Mouse (Mus musculus): Measurements from ENCODE around the gene Epor. TPM values are rescaled to one million over a fixed set of nuclear protein-coding genes. Genes with fewer than 3 reads are reported as not detected.

The Epor gene
- polyA plus RNA-seq, 1 experiment, result 6.3 TPM

- Histone ChIP-seq H3K27me3 (ENCODE audit: control insufficient read depth, insufficient read depth, insufficient read length) (no peaks in the 10 kb centered on the region), H3K79me3 (ENCODE audit: low read depth) (no peaks in the 10 kb centered on the region), H3K79me2 (ENCODE audit: control insufficient read depth, insufficient read depth) (no peaks in the 10 kb centered on the region), H3ac (ENCODE audit: control insufficient read depth, insufficient read length, low read depth) (peak overlapping the region; percentile 46), H3K4me3 (ENCODE audit: insufficient read depth, poor library complexity, severe bottlenecking) (peak overlapping the region; percentile 30), H3K36me3 (ENCODE audit: control insufficient read depth, insufficient read depth) (no peaks in the 10 kb centered on the region)
- TF ChIP-seq MYOG (IDR thresholded peaks at IDR 0.05; ENCODE audit: control insufficient read depth, extremely low read depth, insufficient read length), result no peak
- no peak for TF ChIP-seq CTCF (IDR thresholded peaks at IDR 0.05; ENCODE audit: control insufficient read depth, insufficient read depth, insufficient read length)
- no peak for TF ChIP-seq CEBPB (IDR thresholded peaks at IDR 0.05; ENCODE audit: low read depth)
- TF ChIP-seq USF1 (IDR thresholded peaks at IDR 0.05; ENCODE audit: low read depth), result no peak
- TF ChIP-seq FOSL1 (IDR thresholded peaks at IDR 0.05; ENCODE audit: insufficient read depth, low read length, poor library complexity, severe bottlenecking), result no peak
- no peak for TF ChIP-seq MAX (IDR thresholded peaks at IDR 0.05)
- no peak for TF ChIP-seq MYOD1 (IDR thresholded peaks at IDR 0.05; ENCODE audit: control insufficient read depth, insufficient read length, low read depth)
These were observed 768 bp downstream of the Epor start for GRCm38 (mm10) chr9:21962416-21963059.

GRCm38 (mm10) chr9:21962010-21962409 lies 1.3 kb downstream of the Epor start:
- no peaks in the 10 kb centered on the region for H3K27me3 ChIP-seq (ENCODE audit: control insufficient read depth, insufficient read depth, insufficient read length)
- H3K36me3 ChIP-seq (ENCODE audit: control insufficient read depth, insufficient read depth), result no peaks in the 10 kb centered on the region
- no peaks in the 10 kb centered on the region for H3K79me2 ChIP-seq (ENCODE audit: control insufficient read depth, insufficient read depth)
- peak overlapping the region; percentile 30 for H3K4me3 ChIP-seq (ENCODE audit: insufficient read depth, poor library complexity, severe bottlenecking)
- peak overlapping the region; percentile 46 for H3ac ChIP-seq (ENCODE audit: control insufficient read depth, insufficient read length, low read depth)
- TF ChIP-seq CEBPB (IDR thresholded peaks at IDR 0.05; ENCODE audit: low read depth), result no peak
- no peak for TF ChIP-seq MYOD1 (IDR thresholded peaks at IDR 0.05; ENCODE audit: control insufficient read depth, insufficient read length, low read depth)
- no peak for TF ChIP-seq USF1 (IDR thresholded peaks at IDR 0.05; ENCODE audit: low read depth)
- no peak for TF ChIP-seq MAX (IDR thresholded peaks at IDR 0.05)
- TF ChIP-seq FOSL1 (IDR thresholded peaks at IDR 0.05; ENCODE audit: insufficient read depth, low read length, poor library complexity, severe bottlenecking), result no peak
- no peak for TF ChIP-seq MYOG (IDR thresholded peaks at IDR 0.05; ENCODE audit: control insufficient read depth, extremely low read depth, insufficient read length)
- TF ChIP-seq CTCF (IDR thresholded peaks at IDR 0.05; ENCODE audit: control insufficient read depth, insufficient read depth, insufficient read length), result no peak
- H3K79me3 ChIP-seq (ENCODE audit: low read depth), result no peaks in the 10 kb centered on the region

- H3K36me3 ChIP-seq (ENCODE audit: control insufficient read depth, insufficient read depth), result no peaks in the 10 kb centered on the region
- no peak for TF ChIP-seq CEBPB (IDR thresholded peaks at IDR 0.05; ENCODE audit: low read depth)
- TF ChIP-seq MYOD1 (IDR thresholded peaks at IDR 0.05; ENCODE audit: control insufficient read depth, insufficient read length, low read depth), result no peak
- TF ChIP-seq MAX (IDR thresholded peaks at IDR 0.05), result no peak
- no peak for TF ChIP-seq CTCF (IDR thresholded peaks at IDR 0.05; ENCODE audit: control insufficient read depth, insufficient read depth, insufficient read length)
- no peak for TF ChIP-seq FOSL1 (IDR thresholded peaks at IDR 0.05; ENCODE audit: insufficient read depth, low read length, poor library complexity, severe bottlenecking)
- TF ChIP-seq MYOG (IDR thresholded peaks at IDR 0.05; ENCODE audit: control insufficient read depth, extremely low read depth, insufficient read length), result no peak
- no peak for TF ChIP-seq USF1 (IDR thresholded peaks at IDR 0.05; ENCODE audit: low read depth)
- no peaks in the 10 kb centered on the region for H3K79me2 ChIP-seq (ENCODE audit: control insufficient read depth, insufficient read depth)
- no peaks in the 10 kb centered on the region for H3K79me3 ChIP-seq (ENCODE audit: low read depth)
- no peaks in the 10 kb centered on the region for H3K27me3 ChIP-seq (ENCODE audit: control insufficient read depth, insufficient read depth, insufficient read length)
- H3ac ChIP-seq (ENCODE audit: control insufficient read depth, insufficient read length, low read depth), result no peak overlapping the region
- H3K4me3 ChIP-seq (ENCODE audit: insufficient read depth, poor library complexity, severe bottlenecking), result no peak overlapping the region
These were observed 1.8 kb downstream of the Epor start for GRCm38 (mm10) chr9:21961366-21961980.

- Histone ChIP-seq H3K27me3 (ENCODE audit: control insufficient read depth, insufficient read depth, insufficient read length) (no peaks in the 10 kb centered on the region), H3K36me3 (ENCODE audit: control insufficient read depth, insufficient read depth) (no peaks in the 10 kb centered on the region), H3ac (ENCODE audit: control insufficient read depth, insufficient read length, low read depth) (no peak overlapping the region), H3K4me3 (ENCODE audit: insufficient read depth, poor library complexity, severe bottlenecking) (no peak overlapping the region), H3K79me2 (ENCODE audit: control insufficient read depth, insufficient read depth) (no peaks in the 10 kb centered on the region), H3K79me3 (ENCODE audit: low read depth) (no peaks in the 10 kb centered on the region)
- TF ChIP-seq MAX (IDR thresholded peaks at IDR 0.05) (no peak), USF1 (IDR thresholded peaks at IDR 0.05; ENCODE audit: low read depth) (no peak), CEBPB (IDR thresholded peaks at IDR 0.05; ENCODE audit: low read depth) (no peak), FOSL1 (IDR thresholded peaks at IDR 0.05; ENCODE audit: insufficient read depth, low read length, poor library complexity, severe bottlenecking) (no peak), CTCF (IDR thresholded peaks at IDR 0.05; ENCODE audit: control insufficient read depth, insufficient read depth, insufficient read length) (no peak), MYOD1 (IDR thresholded peaks at IDR 0.05; ENCODE audit: control insufficient read depth, insufficient read length, low read depth) (no peak), MYOG (IDR thresholded peaks at IDR 0.05; ENCODE audit: control insufficient read depth, extremely low read depth, insufficient read length) (no peak)
These were observed 2.6 kb downstream of the Epor start for GRCm38 (mm10) chr9:21960558-21961208.

GRCm38 (mm10) chr9:21960135-21960534 lies 3.2 kb downstream of the Epor start:
- Histone ChIP-seq H3ac (ENCODE audit: control insufficient read depth, insufficient read length, low read depth) (no peak overlapping the region), H3K4me3 (ENCODE audit: insufficient read depth, poor library complexity, severe bottlenecking) (no peak overlapping the region), H3K79me2 (ENCODE audit: control insufficient read depth, insufficient read depth) (no peaks in the 10 kb centered on the region), H3K79me3 (ENCODE audit: low read depth) (no peaks in the 10 kb centered on the region), H3K27me3 (ENCODE audit: control insufficient read depth, insufficient read depth, insufficient read length) (no peaks in the 10 kb centered on the region), H3K36me3 (ENCODE audit: control insufficient read depth, insufficient read depth) (no peaks in the 10 kb centered on the region)
- TF ChIP-seq USF1 (IDR thresholded peaks at IDR 0.05; ENCODE audit: low read depth) (no peak), CTCF (IDR thresholded peaks at IDR 0.05; ENCODE audit: control insufficient read depth, insufficient read depth, insufficient read length) (no peak), MYOG (IDR thresholded peaks at IDR 0.05; ENCODE audit: control insufficient read depth, extremely low read depth, insufficient read length) (no peak), MYOD1 (IDR thresholded peaks at IDR 0.05; ENCODE audit: control insufficient read depth, insufficient read length, low read depth) (no peak), FOSL1 (IDR thresholded peaks at IDR 0.05; ENCODE audit: insufficient read depth, low read length, poor library complexity, severe bottlenecking) (no peak), MAX (IDR thresholded peaks at IDR 0.05) (no peak), CEBPB (IDR thresholded peaks at IDR 0.05; ENCODE audit: low read depth) (no peak)

Data from C2C12 (cell line).